Mouse (Mus musculus) hindbrain, embryonic 10.5 days (tissue): ENCODE results near the gene Ppp1r37. TPM values are rescaled to one million over a fixed set of nuclear protein-coding genes. Genes with fewer than 3 reads are reported as not detected.
A peak's percentile ranks its signal among the peaks of the same experiment; 100 is the strongest.

Experiments used
- DNase-seq: peaks from one replicate; pipeline ENCODE4 v3.0.0-alpha.2; 2017; ENCODE audit warnings: low spot score
- H3K27ac ChIP-seq: fragments of 300-500 bp; sonication (generic); 2 replicates; pipeline ENCODE4 v1.5.1; 2016; ENCODE audit warnings: mild to moderate bottlenecking, moderate library complexity
- H3K27me3 ChIP-seq: fragments of 300-500 bp; sonication (generic); 2 replicates; pipeline ENCODE4 v1.6.1; 2016; ENCODE audit warnings: mild to moderate bottlenecking; ENCODE audit not compliant: poor library complexity, insufficient read depth, severe bottlenecking
- H3K36me3 ChIP-seq: fragments of 300-500 bp; sonication (generic); 2 replicates; pipeline ENCODE4 v1.6.1; 2016; ENCODE audit warnings: mild to moderate bottlenecking, moderate library complexity
- H3K4me1 ChIP-seq: fragments of 300-500 bp; sonication (generic); replicated peaks from 2 replicates; pipeline ENCODE4 v1.6.1; 2016; ENCODE audit warnings: mild to moderate bottlenecking
- H3K4me3 ChIP-seq: fragments of 300-500 bp; sonication (generic); 2 replicates; pipeline ENCODE4 v1.5.1; 2016; ENCODE audit warnings: mild to moderate bottlenecking, moderate library complexity
- H3K9me3 ChIP-seq: fragments of 300-500 bp; sonication (generic); 2 replicates; pipeline ENCODE4 v1.6.1; 2016; ENCODE audit warnings: mild to moderate bottlenecking, moderate library complexity
- WGBS: fragments of 180-500 bp; shearing (Covaris S2); methylation state at CpG from one replicate; pipeline ENCODE4 v1.1.7; 2016; 5-methylcytosine and 5-hydroxymethylcytosine counted together
- polyA plus RNA-seq: library from polyadenylated mRNA; unstranded; fragments of >200 nt; fragmentation: Nextera tagmentation; extraction: Ambion mirVana; gene quantifications from 2 replicates; pipeline ENCODE4 v1.2.1, GENCODE M21; 2016

The Ppp1r37 gene
- polyA plus RNA-seq, 1 experiment from 2014 or later: 30.4 TPM

- 80% methylated on average over 8 of the region's 8 CpGs for WGBS
- peaks cover 51% of the 10 kb centered on the region for H3K27me3 ChIP-seq
- H3K4me1 ChIP-seq: peaks cover 16% of the 10 kb centered on the region
- DNase-seq: no peak
- H3K27ac ChIP-seq: no peak overlapping the region
- H3K9me3 ChIP-seq: no peaks in the 10 kb centered on the region
- H3K4me3 ChIP-seq: no peak overlapping the region
- peaks cover 63% of the 10 kb centered on the region for H3K36me3 ChIP-seq
Measured at GRCm38 (mm10) chr7:19580634-19581033, 17.8 kb upstream of the Ppp1r37 start.

DNA sequence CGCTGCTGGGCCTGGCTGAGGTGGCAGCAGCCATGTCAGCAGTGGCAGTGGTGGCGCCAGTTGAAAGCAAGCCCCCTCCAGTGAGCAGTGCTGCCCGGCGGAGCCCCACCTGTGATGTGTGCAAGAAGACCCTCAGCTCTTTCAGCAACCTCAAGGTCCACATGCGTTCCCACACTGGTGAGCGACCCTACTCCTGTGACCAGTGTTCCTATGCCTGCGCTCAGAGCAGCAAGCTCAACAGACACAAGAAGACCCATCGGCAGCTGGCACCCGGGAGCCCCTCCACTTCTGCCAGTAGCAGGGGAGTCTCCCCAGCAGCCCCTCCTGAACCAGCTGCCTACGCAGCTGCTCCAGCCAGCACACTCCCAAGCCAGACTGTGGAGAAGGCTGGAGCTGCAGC is 16.9 kb upstream of the Ppp1r37 start:
- Histone ChIP-seq H3K36me3 (peaks cover 54% of the 10 kb centered on the region), H3K4me1 (peaks cover 16% of the 10 kb centered on the region), H3K27me3 (peaks cover 60% of the 10 kb centered on the region), H3K4me3 (no peak overlapping the region), H3K27ac (no peak overlapping the region), H3K9me3 (no peaks in the 10 kb centered on the region)
- 76% methylated on average over 10 of the region's 10 CpGs for WGBS
- DNase-seq: no peak

DNA sequence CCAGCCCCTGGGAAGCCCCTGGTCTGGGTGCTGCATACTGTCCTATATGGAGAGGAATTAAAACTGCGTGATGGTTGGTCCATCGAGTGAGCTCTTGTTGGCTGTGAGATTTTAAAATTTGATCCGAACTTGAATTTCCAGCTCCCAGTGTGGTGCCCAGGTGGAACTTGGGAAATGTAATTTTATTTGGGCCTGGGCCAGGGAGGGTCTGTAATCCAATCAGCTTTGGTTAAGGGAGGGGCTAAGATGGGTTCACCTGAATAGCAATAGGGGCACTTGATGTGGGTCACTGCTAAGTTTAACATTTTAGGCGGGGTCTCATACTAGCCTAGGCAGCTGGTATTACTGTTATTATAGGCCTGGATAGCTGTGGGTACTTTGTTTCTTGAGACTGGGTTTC is 15.6 kb upstream of the Ppp1r37 start:
- WGBS: 60% methylated on average over 4 of the region's 4 CpGs
- peaks cover 67% of the 10 kb centered on the region for H3K27me3 ChIP-seq
- H3K27ac ChIP-seq: no peak overlapping the region
- H3K4me1 ChIP-seq: peaks cover 20% of the 10 kb centered on the region
- peaks cover 41% of the 10 kb centered on the region for H3K36me3 ChIP-seq
- no peak for DNase-seq
- no peaks in the 10 kb centered on the region for H3K9me3 ChIP-seq
- H3K4me3 ChIP-seq: 0 out of 2 replicates have a peak overlapping the region, but pooled peaks have one; percentile 50

GRCm38 (mm10) chr7:19577877-19578414 is 15.1 kb upstream of the Ppp1r37 start:
- Histone ChIP-seq H3K27ac (no peak overlapping the region), H3K9me3 (no peaks in the 10 kb centered on the region), H3K4me1 (peaks cover 23% of the 10 kb centered on the region), H3K4me3 (peak overlapping the region; percentile 50), H3K36me3 (peaks cover 36% of the 10 kb centered on the region), H3K27me3 (peaks cover 67% of the 10 kb centered on the region)
- no peak for DNase-seq
- WGBS: 18% methylated on average over 10 of the region's 10 CpGs

DNA sequence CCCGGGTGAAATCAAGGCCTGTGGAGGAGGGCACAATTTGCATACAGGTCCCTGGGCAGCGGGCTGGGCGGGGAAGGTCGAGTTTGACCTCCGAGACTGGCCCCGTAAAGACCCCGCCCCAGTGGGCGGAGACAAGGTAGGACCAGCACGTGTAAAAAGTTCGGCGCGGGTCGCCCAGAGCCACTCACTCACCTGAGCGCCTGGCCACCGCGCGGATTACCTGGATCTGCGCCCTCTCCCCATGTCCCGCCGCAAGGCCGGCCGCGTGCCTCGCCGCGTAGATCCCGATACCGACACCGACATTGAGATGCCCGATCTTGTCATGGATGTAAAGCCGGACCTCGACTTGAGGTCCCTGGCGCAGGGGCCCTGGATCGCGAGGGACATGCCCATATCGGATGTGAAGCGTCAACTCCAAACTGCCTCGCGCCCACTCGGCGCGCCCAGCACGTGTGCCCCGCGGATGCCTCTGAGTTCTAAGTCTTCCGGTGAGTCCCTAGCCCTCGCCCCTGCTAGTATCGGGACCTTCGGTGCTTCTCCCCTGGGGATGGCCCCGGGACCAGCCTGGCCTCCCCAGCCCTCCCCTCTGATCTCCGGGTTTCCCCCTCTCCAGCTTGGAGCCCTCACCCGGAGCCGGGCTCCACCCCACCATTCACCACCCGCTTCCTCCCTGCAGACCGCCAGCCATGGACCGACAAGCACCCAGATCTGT is 14.4 kb upstream of the Ppp1r37 start, which contains the start of the genes Zfp296 and Gemin7:
Zfp296 (plus strand) TSS at position 147 of the 712 bp plus-strand sequence.
Gemin7 (minus strand) TSS at position 455 of the 712 bp plus-strand sequence.
- peaks cover 27% of the 10 kb centered on the region for H3K4me1 ChIP-seq
- H3K4me3 ChIP-seq: peak within 1 kb of the TSS; percentile 50
- H3K9me3 ChIP-seq: no peaks in the 10 kb centered on the region
- H3K27me3 ChIP-seq: peaks cover 67% of the 10 kb centered on the region
- no peak for DNase-seq
- no peak within 1 kb of the TSS for H3K27ac ChIP-seq
- under 1% methylated on average over 56 of the region's 56 CpGs for WGBS
- H3K36me3 ChIP-seq: peaks cover 30% of the 10 kb centered on the region

GRCm38 (mm10) chr7:19575559-19575958 is 12.7 kb upstream of the Ppp1r37 start:
- Histone ChIP-seq H3K27ac (no peak overlapping the region), H3K4me1 (peaks cover 37% of the 10 kb centered on the region), H3K4me3 (no peak overlapping the region), H3K36me3 (peaks cover 20% of the 10 kb centered on the region), H3K27me3 (peaks cover 65% of the 10 kb centered on the region), H3K9me3 (no peaks in the 10 kb centered on the region)
- DNase-seq: no peak
- WGBS: 64% methylated on average over 3 of the region's 3 CpGs

DNA sequence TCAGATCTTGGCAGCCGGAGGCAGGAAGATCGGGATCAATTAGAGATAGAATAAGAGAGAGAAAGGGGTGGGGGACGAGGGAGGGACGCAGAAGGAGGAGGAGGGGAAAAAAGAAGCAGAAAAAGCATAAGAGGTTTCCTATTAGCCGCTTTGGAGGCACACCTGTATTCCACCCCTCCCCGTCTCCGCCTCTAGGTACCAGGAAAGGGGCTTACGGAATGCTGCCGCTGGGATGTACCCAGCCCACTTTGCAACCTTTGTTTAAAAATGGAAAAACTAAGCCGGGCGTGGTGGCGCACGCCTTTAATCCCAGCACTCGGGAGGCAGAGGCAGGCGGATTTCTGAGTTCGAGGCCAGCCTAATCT is 10.9 kb upstream of the Ppp1r37 start:
- DNase-seq: no peak
- Histone ChIP-seq H3K36me3 (peaks cover 26% of the 10 kb centered on the region), H3K9me3 (no peaks in the 10 kb centered on the region), H3K27ac (peak overlapping the region; percentile 93), H3K4me3 (peak overlapping the region; percentile 71), H3K27me3 (peaks cover 47% of the 10 kb centered on the region), H3K4me1 (peaks cover 37% of the 10 kb centered on the region)
- WGBS: 27% methylated on average over 16 of the region's 16 CpGs

DNA sequence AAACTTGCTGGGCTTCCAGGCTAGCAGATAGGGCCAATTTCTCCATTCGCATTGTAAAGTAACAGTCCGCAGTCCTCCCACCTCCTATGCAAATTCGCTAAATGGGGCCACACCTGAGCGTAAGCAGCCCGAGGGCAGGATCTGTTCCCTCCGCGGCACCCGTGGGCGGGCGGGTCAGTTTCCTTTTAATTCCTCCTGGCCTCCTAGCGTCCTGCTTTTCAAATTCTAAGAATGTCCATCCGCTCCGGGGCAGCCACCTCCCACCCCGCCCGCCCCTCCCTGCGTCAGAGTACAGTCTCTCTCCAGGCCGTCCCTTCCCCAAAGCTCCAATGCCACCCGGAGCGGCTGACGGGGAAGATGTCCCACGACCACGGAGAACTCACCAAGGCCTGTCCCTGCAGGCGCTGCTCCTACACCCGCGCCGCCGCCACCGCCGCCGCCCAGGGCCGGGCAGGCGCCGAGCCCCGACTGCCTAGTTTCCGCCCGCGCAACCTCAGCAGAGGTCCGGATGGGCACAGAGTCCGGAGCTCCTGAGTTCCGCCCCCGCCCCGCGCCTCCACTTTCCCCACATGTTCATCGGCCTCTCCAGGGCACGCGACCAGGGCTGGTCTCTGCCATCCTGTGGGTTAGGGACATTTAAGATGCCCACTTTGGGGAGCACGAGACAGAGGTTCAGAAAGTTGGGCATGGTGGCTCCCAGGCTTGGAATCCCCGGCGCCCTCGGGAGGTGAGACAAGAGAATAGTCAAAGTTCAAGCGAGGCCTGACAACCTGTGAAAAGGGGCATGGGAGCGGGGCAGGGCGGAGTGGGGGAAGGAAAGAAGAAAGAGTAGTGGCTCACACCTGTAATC is 10.3 kb upstream of the Ppp1r37 start:
- Histone ChIP-seq H3K27ac (peak overlapping the region; percentile 93), H3K27me3 (peaks cover 41% of the 10 kb centered on the region), H3K36me3 (peaks cover 30% of the 10 kb centered on the region), H3K4me1 (peaks cover 37% of the 10 kb centered on the region), H3K4me3 (peak overlapping the region; percentile 71), H3K9me3 (no peaks in the 10 kb centered on the region)
- WGBS: under 1% methylated on average over 53 of the region's 53 CpGs
- peak; percentile 88 for DNase-seq

GRCm38 (mm10) chr7:19569647-19570046 is 6.8 kb upstream of the Ppp1r37 start:
- H3K27ac ChIP-seq: no peak overlapping the region
- H3K9me3 ChIP-seq: peaks cover 5% of the 10 kb centered on the region
- H3K36me3 ChIP-seq: peaks cover 56% of the 10 kb centered on the region

GRCm38 (mm10) chr7:19567426-19567825 is 4.5 kb upstream of the Ppp1r37 start:
- Histone ChIP-seq H3K4me1 (peaks cover 26% of the 10 kb centered on the region), H3K27ac (no peak overlapping the region), H3K27me3 (no peaks in the 10 kb centered on the region), H3K9me3 (peaks cover 10% of the 10 kb centered on the region), H3K4me3 (no peak overlapping the region), H3K36me3 (peaks cover 66% of the 10 kb centered on the region)
- WGBS: 93% methylated on average over 8 of the region's 8 CpGs
- DNase-seq: no peak

More at GRCm38 (mm10) chr7:19569647-19570046, 6.8 kb upstream of the Ppp1r37 start:
- no peak for DNase-seq
- 93% methylated on average over 3 of the region's 3 CpGs for WGBS
- H3K4me1 ChIP-seq: peaks cover 21% of the 10 kb centered on the region
- peaks cover 6% of the 10 kb centered on the region for H3K27me3 ChIP-seq
- no peak overlapping the region for H3K4me3 ChIP-seq

- Histone ChIP-seq H3K4me1 (peaks cover 22% of the 10 kb centered on the region), H3K4me3 (no peak overlapping the region), H3K27me3 (no peaks in the 10 kb centered on the region), H3K9me3 (peaks cover 10% of the 10 kb centered on the region), H3K27ac (no peak overlapping the region), H3K36me3 (peaks cover 60% of the 10 kb centered on the region)
- DNase-seq: no peak
- 94% methylated on average over 2 of the region's 2 CpGs for WGBS
Measured at GRCm38 (mm10) chr7:19565803-19566202, 2.9 kb upstream of the Ppp1r37 start.

DNA sequence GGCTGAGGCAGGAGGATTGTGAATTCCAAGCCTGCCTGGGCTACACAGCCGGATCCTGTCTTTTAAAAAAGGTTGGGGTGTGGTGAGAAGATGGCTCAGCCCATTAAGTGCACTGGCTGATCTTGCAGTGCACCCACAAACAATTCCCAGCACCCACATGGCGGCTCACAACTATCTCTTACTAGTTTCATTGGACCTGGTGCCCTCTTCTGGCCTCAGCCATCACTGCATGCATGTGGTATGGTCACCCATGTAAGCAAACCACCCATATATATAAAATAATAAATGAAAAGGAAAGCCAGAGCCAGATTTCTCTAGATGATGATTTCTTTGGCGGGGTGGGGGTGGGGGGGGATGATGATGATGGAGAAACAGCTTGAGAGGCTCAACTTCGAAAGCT is 1.6 kb upstream of the Ppp1r37 start:
- Histone ChIP-seq H3K4me1 (peaks cover 36% of the 10 kb centered on the region), H3K4me3 (no peak overlapping the region), H3K27me3 (no peaks in the 10 kb centered on the region), H3K9me3 (peaks cover 10% of the 10 kb centered on the region), H3K36me3 (peaks cover 47% of the 10 kb centered on the region), H3K27ac (no peak overlapping the region)
- 91% methylated on average over 4 of the region's 4 CpGs for WGBS
- DNase-seq: no peak

DNA sequence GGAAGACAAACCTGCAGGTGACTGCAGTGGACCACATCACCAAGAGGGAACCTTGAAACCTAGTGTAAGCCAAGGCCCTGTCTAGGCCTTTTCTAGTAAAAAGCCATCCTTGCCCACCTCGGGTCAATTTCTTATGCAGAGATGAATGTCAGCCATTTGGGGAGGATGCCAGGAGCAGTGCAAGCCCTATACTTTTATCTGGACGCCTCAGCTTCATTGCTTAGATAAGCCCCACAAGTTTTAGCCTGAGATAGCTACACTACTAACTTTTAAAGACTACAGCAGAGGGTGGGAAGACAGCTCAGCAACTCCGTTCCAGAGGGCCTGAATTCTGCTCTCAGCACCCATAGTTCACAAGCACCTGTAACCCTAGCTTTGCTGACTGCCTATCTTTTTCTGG is 1.0 kb upstream of the Ppp1r37 start:
- H3K9me3 ChIP-seq: peaks cover 10% of the 10 kb centered on the region
- 89% methylated on average over 3 of the region's 3 CpGs for WGBS
- H3K4me1 ChIP-seq: peaks cover 41% of the 10 kb centered on the region
- H3K27ac ChIP-seq: no peak overlapping the region
- H3K4me3 ChIP-seq: no peak overlapping the region
- no peaks in the 10 kb centered on the region for H3K27me3 ChIP-seq
- no peak for DNase-seq
- H3K36me3 ChIP-seq: peaks cover 41% of the 10 kb centered on the region
